Mouse (Mus musculus): Measurements from ENCODE around the gene Wdr46. TPM values are rescaled to one million over a fixed set of nuclear protein-coding genes. Genes with fewer than 3 reads are reported as not detected.
A peak's percentile ranks its signal among the peaks of the same experiment; 100 is the strongest.
"Not testable (repeated sequence)": the region's sequence is repeated elsewhere in the genome, so short reads cannot be mapped to it uniquely, and the experiment has no call there.

The Wdr46 gene
- polyA plus RNA-seq, 1 experiment: 64.8 TPM

- peaks cover 48% of the 10 kb centered on the region for H3K36me3 ChIP-seq (ENCODE audit: control insufficient read depth, insufficient read depth)
- H3K4me3 ChIP-seq (ENCODE audit: insufficient read depth, poor library complexity, severe bottlenecking): no peak overlapping the region
- TF ChIP-seq MAX (IDR thresholded peaks at IDR 0.05): no peak
- no peak for TF ChIP-seq USF1 (IDR thresholded peaks at IDR 0.05; ENCODE audit: low read depth)
- TF ChIP-seq CEBPB (IDR thresholded peaks at IDR 0.05; ENCODE audit: low read depth): no peak
- TF ChIP-seq MYOD1 (IDR thresholded peaks at IDR 0.05; ENCODE audit: control insufficient read depth, insufficient read length, low read depth): no peak
- no peak for TF ChIP-seq MYOG (IDR thresholded peaks at IDR 0.05; ENCODE audit: control insufficient read depth, extremely low read depth, insufficient read length)
- TF ChIP-seq CTCF (IDR thresholded peaks at IDR 0.05; ENCODE audit: control insufficient read depth, insufficient read depth, insufficient read length): no peak
- TF ChIP-seq FOSL1 (IDR thresholded peaks at IDR 0.05; ENCODE audit: insufficient read depth, low read length, poor library complexity, severe bottlenecking): no peak
- H3K79me2 ChIP-seq (ENCODE audit: control insufficient read depth, insufficient read depth): peaks cover 12% of the 10 kb centered on the region
- peaks cover 7% of the 10 kb centered on the region for H3K79me3 ChIP-seq (ENCODE audit: low read depth)
- H3ac ChIP-seq (ENCODE audit: control insufficient read depth, insufficient read length, low read depth): no peak overlapping the region
- H3K27me3 ChIP-seq (ENCODE audit: control insufficient read depth, insufficient read depth, insufficient read length): no peaks in the 10 kb centered on the region
Measured at GRCm38 (mm10) chr17:33948090-33948904, 7.8 kb downstream of the Wdr46 start.

- Histone ChIP-seq H3K79me2 (ENCODE audit: control insufficient read depth, insufficient read depth) (peaks cover 19% of the 10 kb centered on the region), H3K36me3 (ENCODE audit: control insufficient read depth, insufficient read depth) (peaks cover 48% of the 10 kb centered on the region), H3K79me3 (ENCODE audit: low read depth) (peaks cover 12% of the 10 kb centered on the region), H3K4me3 (ENCODE audit: insufficient read depth, poor library complexity, severe bottlenecking) (no peak overlapping the region), H3K27me3 (ENCODE audit: control insufficient read depth, insufficient read depth, insufficient read length) (no peaks in the 10 kb centered on the region), H3ac (ENCODE audit: control insufficient read depth, insufficient read length, low read depth) (no peak overlapping the region)
- TF ChIP-seq MAX (IDR thresholded peaks at IDR 0.05) (no peak), MYOD1 (IDR thresholded peaks at IDR 0.05; ENCODE audit: control insufficient read depth, insufficient read length, low read depth) (no peak), FOSL1 (IDR thresholded peaks at IDR 0.05; ENCODE audit: insufficient read depth, low read length, poor library complexity, severe bottlenecking) (no peak), MYOG (IDR thresholded peaks at IDR 0.05; ENCODE audit: control insufficient read depth, extremely low read depth, insufficient read length) (no peak), CTCF (IDR thresholded peaks at IDR 0.05; ENCODE audit: control insufficient read depth, insufficient read depth, insufficient read length) (no peak), CEBPB (IDR thresholded peaks at IDR 0.05; ENCODE audit: low read depth) (no peak), USF1 (IDR thresholded peaks at IDR 0.05; ENCODE audit: low read depth) (no peak)
Measured at GRCm38 (mm10) chr17:33948905-33949537, 8.6 kb downstream of the Wdr46 start.

DNA sequence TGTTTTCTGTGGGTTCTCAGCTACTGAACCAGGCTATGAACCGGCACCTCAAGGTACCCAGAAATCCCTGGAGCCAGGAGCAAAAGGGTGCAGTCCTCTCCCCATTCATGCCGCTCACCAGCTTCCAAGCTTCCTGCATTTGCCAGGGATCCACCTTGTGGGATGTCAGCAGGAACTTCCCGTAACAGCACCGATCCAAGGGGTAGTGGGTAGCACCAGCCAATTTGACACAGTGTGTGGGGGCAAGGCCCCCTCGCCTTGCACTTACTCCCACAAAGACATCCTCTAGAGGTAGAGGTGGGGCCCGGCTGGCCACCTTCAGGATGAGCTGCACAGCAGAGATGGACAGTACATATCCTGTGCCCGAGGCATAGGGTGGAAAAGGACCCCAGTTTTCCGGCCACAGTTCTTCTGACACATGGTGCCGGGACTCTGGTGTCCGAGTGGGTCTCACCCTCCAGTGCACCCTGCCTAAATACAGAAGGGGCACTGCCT, 9.7 kb downstream of the Wdr46 start:
- TF ChIP-seq MAX (IDR thresholded peaks at IDR 0.05) (no peak), CEBPB (IDR thresholded peaks at IDR 0.05; ENCODE audit: low read depth) (no peak), MYOD1 (IDR thresholded peaks at IDR 0.05; ENCODE audit: control insufficient read depth, insufficient read length, low read depth) (no peak), MYOG (IDR thresholded peaks at IDR 0.05; ENCODE audit: control insufficient read depth, extremely low read depth, insufficient read length) (no peak), USF1 (IDR thresholded peaks at IDR 0.05; ENCODE audit: low read depth) (no peak), FOSL1 (IDR thresholded peaks at IDR 0.05; ENCODE audit: insufficient read depth, low read length, poor library complexity, severe bottlenecking) (no peak), CTCF (IDR thresholded peaks at IDR 0.05; ENCODE audit: control insufficient read depth, insufficient read depth, insufficient read length) (no peak)
- H3K4me3 ChIP-seq (ENCODE audit: insufficient read depth, poor library complexity, severe bottlenecking): no peak overlapping the region
- H3K79me3 ChIP-seq (ENCODE audit: low read depth): peaks cover 24% of the 10 kb centered on the region
- no peaks in the 10 kb centered on the region for H3K27me3 ChIP-seq (ENCODE audit: control insufficient read depth, insufficient read depth, insufficient read length)
- H3K36me3 ChIP-seq (ENCODE audit: control insufficient read depth, insufficient read depth): peaks cover 58% of the 10 kb centered on the region
- H3ac ChIP-seq (ENCODE audit: control insufficient read depth, insufficient read length, low read depth): no peak overlapping the region
- H3K79me2 ChIP-seq (ENCODE audit: control insufficient read depth, insufficient read depth): peaks cover 30% of the 10 kb centered on the region

DNA sequence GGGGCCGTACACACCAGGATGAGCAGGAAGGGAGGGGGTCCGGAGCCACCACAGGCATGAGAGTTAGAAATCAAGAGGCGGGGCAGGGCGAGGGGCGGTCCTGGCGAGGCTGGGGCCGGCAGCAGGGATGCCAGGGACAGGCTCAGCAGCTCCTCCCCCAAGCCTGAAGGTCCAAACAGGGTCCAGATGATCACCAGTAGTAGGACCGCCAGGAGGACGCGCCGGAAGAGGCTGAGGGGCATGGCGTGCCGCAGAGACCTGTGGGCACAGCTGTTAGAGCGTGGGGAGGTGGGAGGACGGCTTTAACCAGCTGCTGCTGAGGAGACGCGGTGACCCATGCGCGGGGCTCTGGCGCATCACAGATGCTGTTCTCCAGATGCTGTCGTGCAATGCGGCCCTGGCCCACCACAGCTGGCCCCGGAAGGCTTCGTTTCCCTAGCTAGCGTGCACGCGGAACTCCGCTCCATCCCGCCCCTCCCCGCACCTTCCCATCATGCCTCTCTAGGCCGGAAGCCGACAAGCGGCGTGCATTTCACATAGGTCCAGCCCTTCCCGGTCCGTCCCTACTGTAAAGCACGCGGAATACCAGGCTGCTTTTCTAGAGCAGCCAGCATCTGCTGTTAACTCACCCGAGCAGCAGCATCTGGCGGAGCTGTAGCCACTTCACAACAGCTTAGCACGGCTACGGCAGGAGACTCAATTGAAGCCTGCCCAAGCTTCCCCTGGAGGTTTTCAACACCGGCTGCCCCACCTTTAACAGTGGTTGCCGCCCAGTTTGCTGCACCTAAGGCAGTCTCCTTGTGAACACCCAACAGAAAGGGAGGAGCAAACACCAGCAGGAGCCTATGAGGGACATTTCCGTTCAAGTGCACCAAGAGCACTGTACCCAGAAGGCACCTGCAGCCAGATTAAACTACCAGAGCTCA, 10.8 kb downstream of the Wdr46 start, which contains the start of gene B3galt4:
TSS of gene B3galt4 (minus strand) at position 468 of the 926 bp plus-strand sequence.
- peak within 1 kb of the TSS; percentile 62 for H3ac ChIP-seq (ENCODE audit: control insufficient read depth, insufficient read length, low read depth)
- H3K27me3 ChIP-seq (ENCODE audit: control insufficient read depth, insufficient read depth, insufficient read length): no peaks in the 10 kb centered on the region
- peak within 1 kb of the TSS; percentile 14 for H3K4me3 ChIP-seq (ENCODE audit: insufficient read depth, poor library complexity, severe bottlenecking)
- TF ChIP-seq CTCF (IDR thresholded peaks at IDR 0.05; ENCODE audit: control insufficient read depth, insufficient read depth, insufficient read length) (no peak), CEBPB (IDR thresholded peaks at IDR 0.05; ENCODE audit: low read depth) (no peak), MYOD1 (IDR thresholded peaks at IDR 0.05; ENCODE audit: control insufficient read depth, insufficient read length, low read depth) (peak; percentile 73), MAX (IDR thresholded peaks at IDR 0.05) (peak; percentile 34), FOSL1 (IDR thresholded peaks at IDR 0.05; ENCODE audit: insufficient read depth, low read length, poor library complexity, severe bottlenecking) (no peak), USF1 (IDR thresholded peaks at IDR 0.05; ENCODE audit: low read depth) (no peak), MYOG (IDR thresholded peaks at IDR 0.05; ENCODE audit: control insufficient read depth, extremely low read depth, insufficient read length) (no peak)
- H3K79me3 ChIP-seq (ENCODE audit: low read depth): peaks cover 29% of the 10 kb centered on the region
- peaks cover 40% of the 10 kb centered on the region for H3K79me2 ChIP-seq (ENCODE audit: control insufficient read depth, insufficient read depth)
- peaks cover 53% of the 10 kb centered on the region for H3K36me3 ChIP-seq (ENCODE audit: control insufficient read depth, insufficient read depth)

GRCm38 (mm10) chr17:33952015-33952414, 11.6 kb downstream of the Wdr46 start:
- H3K27me3 ChIP-seq (ENCODE audit: control insufficient read depth, insufficient read depth, insufficient read length); H3K4me3 ChIP-seq (ENCODE audit: insufficient read depth, poor library complexity, severe bottlenecking): not testable (repeated sequence)
- Histone ChIP-seq H3K36me3 (ENCODE audit: control insufficient read depth, insufficient read depth) (peaks cover 47% of the 10 kb centered on the region), H3ac (ENCODE audit: control insufficient read depth, insufficient read length, low read depth) (peak overlapping the region; percentile 62), H3K79me3 (ENCODE audit: low read depth) (peaks cover 33% of the 10 kb centered on the region), H3K79me2 (ENCODE audit: control insufficient read depth, insufficient read depth) (peaks cover 47% of the 10 kb centered on the region)
